Mouse (Mus musculus): Measurements from ENCODE around the gene Ide. TPM values are rescaled to one million over a fixed set of nuclear protein-coding genes. Genes with fewer than 3 reads are reported as not detected.

Ide gene
- polyA plus RNA-seq, 1 experiment from 2014 or later, result 47.5 TPM

GRCm38 (mm10) chr19:37301733-37302132, 35.9 kb downstream of the Ide start:
- Histone ChIP-seq H3K36me3 (no peaks in the 10 kb centered on the region), H3K9me3 (no peaks in the 10 kb centered on the region), H3K9ac (no peak overlapping the region), H3K4me2 (no peak overlapping the region), H3K4me1 (no peaks in the 10 kb centered on the region), H3K27ac (no peak overlapping the region), H3K27me3 (replicated peaks) (no peaks in the 10 kb centered on the region), H3K4me3 (replicated peaks) (no peak overlapping the region)
- 84% methylated on average over 3 of the region's 3 CpGs for WGBS
- no peak for ATAC-seq (ENCODE audit: insufficient read depth, low FRiP score, low read depth)

GRCm38 (mm10) chr19:37291676-37292075, 46.0 kb downstream of the Ide start:
- WGBS, result 58% methylated on average over 4 of the region's 4 CpGs
- H3K9me3 ChIP-seq, result no peaks in the 10 kb centered on the region
- no peak overlapping the region for H3K4me3 ChIP-seq (replicated peaks)
- H3K36me3 ChIP-seq, result no peaks in the 10 kb centered on the region
- H3K4me2 ChIP-seq, result no peak overlapping the region
- no peaks in the 10 kb centered on the region for H3K4me1 ChIP-seq
- H3K27me3 ChIP-seq (replicated peaks), result no peaks in the 10 kb centered on the region
- no peak overlapping the region for H3K27ac ChIP-seq
- no peak overlapping the region for H3K9ac ChIP-seq
- ATAC-seq (ENCODE audit: insufficient read depth, low FRiP score, low read depth), result no peak

- H3K9ac ChIP-seq, result no peak overlapping the region
- WGBS, result 67% methylated on average over 8 of the region's 8 CpGs
- ATAC-seq (ENCODE audit: insufficient read depth, low FRiP score, low read depth), result no peak
- no peak overlapping the region for H3K4me2 ChIP-seq
- no peaks in the 10 kb centered on the region for H3K27me3 ChIP-seq (replicated peaks)
- no peaks in the 10 kb centered on the region for H3K4me1 ChIP-seq
- no peak overlapping the region for H3K4me3 ChIP-seq (replicated peaks)
- H3K9me3 ChIP-seq, result no peaks in the 10 kb centered on the region
- H3K36me3 ChIP-seq, result no peaks in the 10 kb centered on the region
- H3K27ac ChIP-seq, result no peak overlapping the region
Observed at GRCm38 (mm10) chr19:37290906-37291305, 46.7 kb downstream of the Ide start.

GRCm38 (mm10) chr19:37284775-37285174, 52.9 kb downstream of the Ide start:
- no peak overlapping the region for H3K9ac ChIP-seq
- no peak overlapping the region for H3K4me3 ChIP-seq (replicated peaks)
- no peak overlapping the region for H3K27ac ChIP-seq
- no peak for ATAC-seq (ENCODE audit: insufficient read depth, low FRiP score, low read depth)
- no peak overlapping the region for H3K4me2 ChIP-seq
- whole genome bisulfite sequencing, result 90% methylated on average over 9 of the region's 9 CpGs
- no peaks in the 10 kb centered on the region for H3K4me1 ChIP-seq
- H3K36me3 ChIP-seq, result peaks cover 3% of the 10 kb centered on the region; the same call in 1 of the 2 replicates
- no peaks in the 10 kb centered on the region for H3K27me3 ChIP-seq (replicated peaks)
- H3K9me3 ChIP-seq, result no peaks in the 10 kb centered on the region

GRCm38 (mm10) chr19:37283166-37283565, 54.5 kb downstream of the Ide start:
- no peak overlapping the region for H3K4me2 ChIP-seq
- no peak overlapping the region for H3K9ac ChIP-seq
- H3K4me1 ChIP-seq, result no peaks in the 10 kb centered on the region
- no peaks in the 10 kb centered on the region for H3K9me3 ChIP-seq
- H3K27me3 ChIP-seq (replicated peaks), result no peaks in the 10 kb centered on the region
- H3K36me3 ChIP-seq, result peaks cover 3% of the 10 kb centered on the region; the same call in 1 of the 2 replicates
- WGBS, result 67% methylated on average over 6 of the region's 6 CpGs
- no peak overlapping the region for H3K27ac ChIP-seq
- no peak for ATAC-seq (ENCODE audit: insufficient read depth, low FRiP score, low read depth)
- no peak overlapping the region for H3K4me3 ChIP-seq (replicated peaks)

GRCm38 (mm10) chr19:37281710-37282109, 55.9 kb downstream of the Ide start:
- Histone ChIP-seq H3K4me2 (no peak overlapping the region), H3K27me3 (replicated peaks) (no peaks in the 10 kb centered on the region), H3K36me3 (peaks cover 3% of the 10 kb centered on the region; the same call in 1 of the 2 replicates), H3K4me1 (no peaks in the 10 kb centered on the region), H3K27ac (no peak overlapping the region), H3K9me3 (no peaks in the 10 kb centered on the region), H3K9ac (no peak overlapping the region), H3K4me3 (replicated peaks) (no peak overlapping the region)
- no peak for ATAC-seq (ENCODE audit: insufficient read depth, low FRiP score, low read depth)
- WGBS, result 97% methylated on average over 1 of the region's 1 CpGs

DNA sequence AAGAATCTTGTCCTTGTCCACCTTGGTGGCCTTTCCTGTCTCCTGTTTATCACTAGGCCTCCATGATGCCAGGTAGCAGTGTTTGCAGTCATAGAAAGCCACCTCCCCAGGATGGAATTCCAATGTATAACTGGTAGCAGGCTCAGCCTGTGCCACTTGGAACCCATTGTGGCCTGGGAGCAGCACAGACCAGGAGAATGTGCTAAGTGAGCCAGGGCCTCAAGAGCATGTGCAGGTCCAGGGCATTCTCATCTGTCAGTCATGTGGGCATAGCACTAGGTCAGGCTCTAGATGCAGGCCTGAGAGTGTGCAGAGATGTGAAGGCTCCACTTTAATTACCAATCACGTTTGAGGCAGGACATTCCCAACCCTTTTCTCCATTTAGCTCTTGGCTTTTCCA, 58.5 kb downstream of the Ide start:
- Histone ChIP-seq H3K27me3 (replicated peaks) (no peaks in the 10 kb centered on the region), H3K9ac (no peak overlapping the region), H3K9me3 (no peaks in the 10 kb centered on the region), H3K4me3 (replicated peaks) (no peak overlapping the region), H3K4me2 (no peak overlapping the region), H3K4me1 (no peaks in the 10 kb centered on the region), H3K36me3 (peaks cover 3% of the 10 kb centered on the region; the same call in 1 of the 2 replicates), H3K27ac (no peak overlapping the region)
- WGBS, result 88% methylated on average over 1 of the region's 1 CpGs
- no peak for ATAC-seq (ENCODE audit: insufficient read depth, low FRiP score, low read depth)

DNA sequence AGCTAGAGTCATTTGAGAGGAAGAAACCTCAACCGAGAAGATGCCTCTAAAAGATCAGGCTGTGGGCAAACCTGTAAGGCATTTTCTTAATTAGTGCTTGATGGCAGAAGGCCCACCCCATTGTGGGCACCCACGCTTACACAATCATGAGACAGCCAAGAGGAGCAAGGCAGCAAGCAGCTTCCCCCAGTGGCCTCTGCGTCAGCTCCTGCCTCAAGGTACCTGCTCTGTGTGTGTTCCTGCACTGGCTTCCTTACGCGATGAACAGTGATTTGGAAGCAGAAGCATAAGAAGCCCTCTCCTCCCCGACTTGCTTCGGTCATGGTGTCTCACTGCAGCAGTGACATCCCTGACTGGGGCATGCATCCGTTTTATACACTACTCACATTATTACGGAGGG, 62.1 kb downstream of the Ide start:
- Histone ChIP-seq H3K4me1 (no peaks in the 10 kb centered on the region), H3K9me3 (no peaks in the 10 kb centered on the region), H3K4me2 (no peak overlapping the region), H3K27me3 (replicated peaks) (no peaks in the 10 kb centered on the region), H3K9ac (no peak overlapping the region), H3K36me3 (no peaks in the 10 kb centered on the region; the same call in 1 of the 2 replicates), H3K4me3 (replicated peaks) (no peak overlapping the region), H3K27ac (no peak overlapping the region)
- ATAC-seq (ENCODE audit: insufficient read depth, low FRiP score, low read depth), result no peak
- WGBS, result 88% methylated on average over 9 of the region's 9 CpGs

- peaks cover 3% of the 10 kb centered on the region; the same call in 1 of the 2 replicates for H3K36me3 ChIP-seq
- no peaks in the 10 kb centered on the region for H3K9me3 ChIP-seq
- H3K27me3 ChIP-seq (replicated peaks), result no peaks in the 10 kb centered on the region
- no peak overlapping the region for H3K27ac ChIP-seq
- 89% methylated on average over 16 of the region's 16 CpGs for WGBS
- 0 out of 2 replicates have a peak, but pooled peaks cover under 1% of the 10 kb centered on the region for H3K4me1 ChIP-seq
- H3K4me3 ChIP-seq (replicated peaks), result no peak overlapping the region
- no peak overlapping the region for H3K9ac ChIP-seq
- no peak overlapping the region for H3K4me2 ChIP-seq
- no peak for ATAC-seq (ENCODE audit: insufficient read depth, low FRiP score, low read depth)
Observed at GRCm38 (mm10) chr19:37269106-37269505, 68.5 kb downstream of the Ide start.

DNA sequence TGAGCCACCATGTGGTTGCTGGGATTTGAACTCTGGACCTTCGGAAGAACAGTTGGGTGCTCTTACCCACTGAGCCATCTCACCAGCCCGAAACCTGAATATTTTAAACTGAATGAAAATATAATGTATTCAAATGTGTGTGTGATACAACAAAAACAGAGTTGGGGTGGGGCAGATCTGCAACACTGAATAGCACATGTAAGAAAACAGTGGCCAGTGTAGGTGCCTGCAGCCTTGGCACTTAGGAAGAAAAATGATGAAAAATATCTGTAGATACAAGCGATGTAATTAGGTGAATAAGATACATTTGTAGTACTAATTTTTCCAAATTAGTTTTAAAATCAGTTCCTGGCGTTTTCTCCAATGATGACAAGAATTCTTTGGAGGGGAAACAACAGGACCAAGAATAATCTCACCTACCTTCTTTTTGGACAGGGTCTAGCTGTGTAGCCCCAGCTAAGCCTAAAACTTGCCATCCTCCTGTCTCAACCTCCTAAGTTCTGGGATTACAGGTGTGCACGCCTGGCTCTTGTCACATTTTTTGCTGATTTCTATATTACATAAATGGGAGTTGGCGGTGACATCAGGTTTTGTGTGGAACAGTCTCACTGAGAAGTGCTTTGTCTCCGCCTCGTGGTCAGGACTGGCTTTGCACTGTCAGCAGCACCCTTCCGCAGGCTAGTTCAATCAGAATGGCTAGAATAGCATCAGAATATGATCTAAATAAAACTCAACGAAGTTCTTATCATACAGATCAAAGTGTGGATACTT, 72.1 kb downstream of the Ide start:
- no peak overlapping the region for H3K4me2 ChIP-seq
- H3K27me3 ChIP-seq (replicated peaks), result no peaks in the 10 kb centered on the region
- no peak overlapping the region for H3K9ac ChIP-seq
- H3K36me3 ChIP-seq, result peaks cover 3% of the 10 kb centered on the region; the same call in 1 of the 2 replicates
- no peaks in the 10 kb centered on the region for H3K9me3 ChIP-seq
- 0 out of 2 replicates have a peak, but pooled peaks have one; percentile 39 for ATAC-seq (ENCODE audit: insufficient read depth, low FRiP score, low read depth)
- 32% methylated on average over 10 of the region's 10 CpGs for WGBS
- no peak overlapping the region for H3K27ac ChIP-seq
- 0 out of 2 replicates have a peak, but pooled peaks cover 5% of the 10 kb centered on the region for H3K4me1 ChIP-seq
- H3K4me3 ChIP-seq (replicated peaks), result no peak overlapping the region

- 52% methylated on average over 23 of the region's 23 CpGs for WGBS
- Histone ChIP-seq H3K9ac (no peak overlapping the region), H3K4me1 (0 out of 2 replicates have a peak, but pooled peaks cover 5% of the 10 kb centered on the region), H3K27ac (no peak overlapping the region), H3K9me3 (no peaks in the 10 kb centered on the region), H3K4me2 (no peak overlapping the region), H3K36me3 (no peaks in the 10 kb centered on the region), H3K4me3 (replicated peaks) (no peak overlapping the region), H3K27me3 (replicated peaks) (no peaks in the 10 kb centered on the region)
- no peak for ATAC-seq (ENCODE audit: insufficient read depth, low FRiP score, low read depth)
Observed at GRCm38 (mm10) chr19:37263943-37264897, 73.4 kb downstream of the Ide start.

DNA sequence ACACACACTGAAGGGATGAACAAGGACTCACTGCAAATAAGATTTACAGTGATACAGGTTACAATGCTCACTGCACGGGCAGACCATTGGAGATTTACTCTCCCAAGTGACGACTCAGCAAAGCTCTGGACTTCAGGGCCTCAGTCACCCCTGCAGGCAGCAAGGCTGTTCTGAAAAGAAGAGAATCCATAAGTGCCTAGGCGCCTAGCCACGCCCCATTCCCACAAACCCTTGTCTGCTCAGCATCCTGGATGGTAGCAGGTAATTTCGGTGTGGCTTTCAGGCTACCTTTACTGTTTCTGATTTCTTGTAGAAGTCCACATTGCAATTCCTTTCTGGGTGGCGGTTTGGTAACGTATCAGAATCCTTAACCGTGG, 74.1 kb downstream of the Ide start:
- no peak for ATAC-seq (ENCODE audit: insufficient read depth, low FRiP score, low read depth)
- no peak overlapping the region for H3K4me3 ChIP-seq (replicated peaks)
- H3K36me3 ChIP-seq, result no peaks in the 10 kb centered on the region
- H3K27me3 ChIP-seq (replicated peaks), result no peaks in the 10 kb centered on the region
- no peak overlapping the region for H3K4me2 ChIP-seq
- H3K9ac ChIP-seq, result no peak overlapping the region
- 71% methylated on average over 8 of the region's 8 CpGs for WGBS
- H3K4me1 ChIP-seq, result 0 out of 2 replicates have a peak, but pooled peaks cover 5% of the 10 kb centered on the region
- no peak overlapping the region for H3K27ac ChIP-seq
- H3K9me3 ChIP-seq, result no peaks in the 10 kb centered on the region
